ENCODE assay signal across 8 mouse cellular contexts in the genomic region with DNA sequence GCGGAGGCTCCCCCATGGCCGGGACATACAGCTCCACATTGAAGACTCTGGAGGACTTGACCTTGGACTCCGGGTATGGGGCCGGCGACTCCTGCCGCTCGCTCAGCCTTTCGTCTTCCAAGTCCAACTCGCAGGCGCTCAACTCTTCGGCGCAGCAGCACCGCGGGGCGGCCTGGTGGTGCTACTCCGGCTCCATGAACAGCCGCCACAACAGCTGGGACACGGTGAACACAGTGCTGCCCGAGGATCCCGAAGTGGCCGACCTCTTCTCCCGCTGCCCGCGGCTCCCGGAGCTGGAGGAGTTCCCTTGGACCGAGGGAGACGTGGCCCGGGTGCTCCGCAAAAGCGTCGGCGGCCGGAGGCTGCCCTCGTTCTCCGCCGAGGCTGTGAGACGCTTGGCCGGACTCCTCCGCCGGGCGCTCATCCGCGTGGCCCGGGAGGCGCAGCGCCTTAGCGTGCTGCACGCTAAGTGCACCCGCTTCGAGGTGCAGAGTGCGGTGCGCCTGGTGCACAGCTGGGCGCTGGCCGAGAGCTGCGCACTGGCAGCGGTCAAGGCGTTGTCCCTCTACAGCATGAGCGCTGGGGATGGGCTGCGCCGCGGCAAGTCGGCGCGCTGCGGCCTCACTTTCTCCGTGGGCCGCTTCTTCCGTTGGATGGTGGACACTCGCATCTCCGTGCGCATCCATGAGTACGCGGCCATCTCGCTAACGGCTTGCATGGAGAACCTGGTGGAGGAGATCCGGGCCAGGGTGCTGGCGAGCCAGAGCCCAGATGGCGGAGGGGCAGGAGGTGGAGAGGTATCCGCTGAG. TPM values are rescaled to one million over a fixed set of nuclear protein-coding genes. Genes with fewer than 3 reads are reported as not detected.
A peak's percentile ranks its signal among the peaks of the same experiment; 100 is the strongest.
DNase-seq lines count a peak whose midpoint lies in the region; ATAC-seq and TF ChIP-seq lines count a peak whose summit lies in the region.

No protein-coding gene starts in this region.

- H3K9me3 ChIP-seq in ES-E14 (ENCODE audit: control insufficient read depth, insufficient read depth, low read depth, low read length): no peaks in the 10 kb centered on the region
- H3K9me3 ChIP-seq in hindbrain, embryonic 11.5 days (ENCODE audit: control insufficient read depth, low read length): no peaks in the 10 kb centered on the region

- H3K4me3 ChIP-seq in ES-E14 (ENCODE audit: insufficient read depth in 1 of 2, low read depth in 1 of 2, low read length in 2 of 2, poor library complexity in 1 of 2, severe bottlenecking in 1 of 2): peak overlapping the region; percentile 58 to 92
- H3K4me3 ChIP-seq in hindbrain, embryonic 11.5 days (ENCODE audit: low read depth, low read length): peak overlapping the region; percentile 71

- no peaks in the 10 kb centered on the region for H3K36me3 ChIP-seq in ES-E14 (ENCODE audit: control insufficient read depth, insufficient read depth, low read length, poor library complexity, severe bottlenecking)
- no peaks in the 10 kb centered on the region for H3K36me3 ChIP-seq in hindbrain, embryonic 11.5 days (ENCODE audit: control insufficient read depth, insufficient read depth, low read length)

- H3K4me2 ChIP-seq in hindbrain, embryonic 11.5 days (replicated peaks; ENCODE audit: low read depth, low read length): peak overlapping the region; percentile 98

- in situ Hi-C loops in ES-E14 (cut with MboI; ENCODE audit: low sequenced_read_pairs in 2 of 2, unreplicated experiment in 2 of 2): loop anchor here in 1 of 2 experiments (5.0 to 10.0 kb wide), 3 partner anchors 150 to 428 kb away; no protein-coding TSS in a partner anchor

- peak overlapping the region; percentile 80 for H3K9ac ChIP-seq in ES-E14 (ENCODE audit: insufficient read depth, low read depth, low read length, poor library complexity, severe bottlenecking)
- H3K9ac ChIP-seq in hindbrain, embryonic 11.5 days (ENCODE audit: low read depth, low read length): peak overlapping the region; percentile 75

- no peak for DNase-seq in ES-E14 (ENCODE audit: low read depth, low spot score)
- DNase-seq in cerebellum, adult 18-20 months: peak; percentile 20 to 39
- peak; percentile 73 for DNase-seq in hindbrain, embryonic 11.5 days (ENCODE audit: low spot score)
- peak; percentile 49 to 59 for DNase-seq in layer of hippocampus, postnatal 10 days (ENCODE audit: low spot score in 2 of 2)
- DNase-seq in lung, postnatal 14 days: peak; percentile 63
- peak; percentile 76 for DNase-seq in retina, postnatal 1 day
- peak; percentile 44 for DNase-seq in urinary bladder, adult 2 months (ENCODE audit: low spot score)

- 1% methylated on average over 79 of the region's 79 CpGs for WGBS in hindbrain, embryonic 11.5 days

- H3K27me3 ChIP-seq in hindbrain, embryonic 11.5 days (ENCODE audit: control insufficient read depth, insufficient read depth, low read length): peaks cover 2% of the 10 kb centered on the region; the same call in 1 of the 2 replicates

- peak; percentile 31; the same call in 1 of the 2 replicates for ATAC-seq in frontal cortex, adult (ENCODE audit: low TSS enrichment)
- ATAC-seq in hindbrain, embryonic 11.5 days (ENCODE audit: low FRiP score): peak; percentile 51

- no peak overlapping the region for H3K27ac ChIP-seq in ES-E14 (ENCODE audit: insufficient read depth, low read depth, low read length, poor library complexity, severe bottlenecking)
- H3K27ac ChIP-seq in hindbrain, embryonic 11.5 days (ENCODE audit: low read depth, low read length): peak overlapping the region; percentile 81; the same call in 1 of the 2 replicates

- H3K4me1 ChIP-seq in ES-E14 (ENCODE audit: control insufficient read depth in 2 of 2, insufficient read depth in 2 of 2, low read length in 2 of 2, poor library complexity in 1 of 2): no peaks in the 10 kb centered on the region
- H3K4me1 ChIP-seq in hindbrain, embryonic 11.5 days (replicated peaks; ENCODE audit: control insufficient read depth, insufficient read depth, low read length): 0 out of 2 replicates have a peak, but pooled peaks cover 2% of the 10 kb centered on the region

TF ChIP-seq in ES-E14, 5 proteins besides CTCF, POLR2A, EP300 and RAD21:
- no peak for TF ChIP-seq ZNF384 (IDR thresholded peaks at IDR 0.05; ENCODE audit: low read depth, low read length)
- TF ChIP-seq ZC3H11A (IDR thresholded peaks at IDR 0.05; ENCODE audit: borderline replicate concordance, low read depth, low read length): no peak
- TF ChIP-seq MAFK (IDR thresholded peaks at IDR 0.05; ENCODE audit: insufficient read depth, low read depth, low read length): no peak
- no peak for TF ChIP-seq HCFC1 (IDR thresholded peaks at IDR 0.05; ENCODE audit: borderline replicate concordance, insufficient read depth, low read length)
- no peak for TF ChIP-seq CHD2 (IDR thresholded peaks at IDR 0.05; ENCODE audit: low read depth, low read length)

RNA-seq across cellular contexts. Expression of a gene that starts 0.8 kb away (rescaled TPM):
- 5.2 and 5.5 TPM in 2 replicates for total RNA-seq in ES-E14 (2012; rRNA removed)
- polyA plus RNA-seq in hindbrain, embryonic 11.5 days (2014; fragmentation: Nextera tagmentation; extraction: Ambion mirVana): 13.9 and 14.6 TPM in 2 replicates
- 10 to 100 TPM; 13.8 to 14.4 TPM for total RNA-seq in layer of hippocampus, postnatal 10 days (2021)
- polyA plus RNA-seq in urinary bladder, adult 2 months (2012; rRNA removed): 4.2 and 4.3 TPM in 2 replicates
